Mouse (Mus musculus) lung, postnatal 25 days (tissue): ENCODE results near the gene Gng11.

Experiments
- DNase-seq: peaks from one replicate; pipeline ENCODE4 v3.0.0; 2022; ENCODE audit warnings: low spot score

Gene Gng11

GRCm38 (mm10) chr6:4003890-4004306, at the start of gene Gng11:
Gene Gng11, plus strand, starts transcription at chr6:4003904.
- DNase-seq = peak; percentile 84

DNA sequence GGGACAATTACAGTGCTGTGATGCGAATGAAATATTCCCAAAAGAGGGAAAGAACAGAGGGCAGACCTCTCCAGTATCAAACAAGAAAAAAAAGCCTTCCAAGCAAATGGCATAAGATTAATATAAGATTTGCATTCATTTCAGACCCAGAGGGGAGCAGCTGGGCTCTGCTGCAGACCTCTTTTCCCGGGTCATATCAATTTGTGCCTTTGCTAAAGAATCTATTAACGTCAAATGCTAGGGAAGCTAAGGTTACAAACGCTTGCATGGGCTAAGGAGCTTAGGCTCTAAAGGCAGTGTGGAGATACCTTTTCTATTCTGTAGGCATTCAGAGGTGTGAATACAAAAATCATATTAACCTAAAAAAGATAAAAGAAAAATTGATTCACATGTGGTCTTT, 48.7 kb upstream of the Gng11 start:
- no peak for DNase-seq

GRCm38 (mm10) chr6:3967676-3968626, 35.8 kb upstream of the Gng11 start:
- DNase-seq = peak; percentile 29

GRCm38 (mm10) chr6:3973679-3974078, 30.0 kb upstream of the Gng11 start:
- no peak for DNase-seq

GRCm38 (mm10) chr6:3982661-3983284, 20.9 kb upstream of the Gng11 start:
- no peak for DNase-seq

DNA sequence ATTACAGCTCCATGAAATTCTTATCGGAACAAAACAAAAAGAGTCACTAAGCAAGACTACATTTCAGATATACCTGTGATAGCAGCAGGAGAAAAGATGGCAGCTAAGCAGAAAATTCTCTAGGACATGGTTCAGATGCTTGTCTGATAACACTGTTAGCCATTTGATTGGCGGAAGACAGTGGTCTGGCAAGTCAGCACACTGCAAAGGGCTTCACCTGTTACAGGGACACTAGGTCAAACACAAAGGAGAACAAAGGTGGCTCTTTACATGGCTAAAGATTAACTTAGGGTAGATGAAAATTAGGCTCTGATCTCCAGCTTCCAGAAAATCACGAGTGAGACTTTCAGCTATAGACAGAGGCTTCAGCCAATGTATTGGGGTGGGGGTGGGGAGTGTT, 15.0 kb upstream of the Gng11 start, which contains the start of gene Tfpi2:
Gene Tfpi2 (minus strand): TSS at position 170 of the 400 bp plus-strand sequence.
- DNase-seq = no peak

DNA sequence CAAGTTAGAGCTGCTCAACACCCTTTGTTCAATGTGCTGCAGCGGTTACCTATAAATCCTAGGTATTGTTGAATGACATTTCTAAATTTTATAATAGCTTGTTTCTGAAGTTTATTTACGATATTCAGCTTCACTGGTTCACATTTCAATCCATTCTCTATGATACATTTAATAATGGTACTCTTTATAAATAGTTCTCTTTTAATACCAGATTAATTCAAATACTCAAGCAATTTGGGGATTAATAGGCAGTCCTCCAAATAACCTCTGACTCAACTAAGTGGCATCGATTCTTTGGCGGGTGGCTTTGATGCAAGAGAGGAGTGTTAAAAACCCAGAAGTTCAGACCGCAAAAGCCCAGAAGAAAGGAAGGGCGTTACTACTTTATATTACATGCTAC, 10.2 kb upstream of the Gng11 start, which contains the start of gene Gngt1:
Gene Gngt1 (plus strand): TSS at position 301 of the 400 bp plus-strand sequence.
- no peak for DNase-seq

DNA sequence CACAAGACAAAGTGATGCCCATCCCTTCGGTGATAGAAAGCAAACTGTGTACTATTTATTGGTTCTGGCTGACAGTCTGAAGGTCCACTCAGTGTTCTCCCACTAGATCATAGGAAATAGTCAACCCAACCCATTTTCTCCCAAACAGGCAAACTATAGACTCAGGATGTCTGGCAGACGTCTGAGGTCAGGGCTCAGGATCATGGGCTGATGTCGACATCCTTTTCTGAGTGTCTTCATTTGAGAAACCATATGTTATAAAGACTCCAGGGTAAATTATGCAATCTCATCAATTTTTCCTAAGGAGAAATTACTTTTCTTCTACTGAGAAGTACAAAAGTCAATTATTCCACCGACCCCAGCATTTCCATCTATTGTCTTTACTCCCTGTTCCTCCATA, 5.6 kb upstream of the Gng11 start:
- DNase-seq = no peak

DNA sequence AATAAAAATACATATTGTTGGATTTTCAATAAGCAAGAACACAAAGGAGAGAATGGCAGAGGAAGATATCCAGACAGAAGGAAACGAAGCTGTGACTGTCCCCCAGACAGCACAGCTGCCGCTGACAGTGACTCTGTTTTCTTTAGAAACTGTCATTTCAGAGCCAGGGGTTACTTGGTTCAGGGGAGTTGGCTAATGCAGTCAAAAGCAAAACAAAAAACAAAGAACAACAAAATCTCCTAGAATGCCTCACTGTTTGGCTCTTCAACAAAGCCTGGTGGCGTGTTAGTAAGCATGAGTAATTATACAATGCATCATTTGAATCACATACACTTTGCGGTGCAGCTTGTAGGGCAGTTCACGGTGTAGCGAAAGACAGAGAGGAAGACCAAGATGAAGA, 4.4 kb upstream of the Gng11 start:
- DNase-seq = no peak

DNA sequence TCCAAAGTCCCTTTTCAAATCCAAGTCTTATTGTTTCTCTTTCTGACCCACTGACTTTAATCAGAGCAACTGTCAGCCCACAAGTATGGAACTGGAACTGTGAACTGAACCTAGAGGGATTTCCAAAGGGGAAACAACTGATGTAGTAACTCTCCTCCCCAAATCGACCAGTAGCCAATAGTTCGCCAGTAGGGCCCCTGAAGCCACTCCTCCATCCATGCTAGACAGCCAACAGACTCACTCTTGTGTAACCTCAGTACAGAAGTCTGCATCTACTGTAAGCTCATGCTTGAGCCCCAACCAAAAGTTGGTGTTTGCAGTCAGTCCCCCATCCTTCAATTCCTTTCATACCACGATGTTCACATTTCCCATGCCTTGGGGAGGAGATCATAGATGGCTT, 3.0 kb upstream of the Gng11 start:
- no peak for DNase-seq

DNA sequence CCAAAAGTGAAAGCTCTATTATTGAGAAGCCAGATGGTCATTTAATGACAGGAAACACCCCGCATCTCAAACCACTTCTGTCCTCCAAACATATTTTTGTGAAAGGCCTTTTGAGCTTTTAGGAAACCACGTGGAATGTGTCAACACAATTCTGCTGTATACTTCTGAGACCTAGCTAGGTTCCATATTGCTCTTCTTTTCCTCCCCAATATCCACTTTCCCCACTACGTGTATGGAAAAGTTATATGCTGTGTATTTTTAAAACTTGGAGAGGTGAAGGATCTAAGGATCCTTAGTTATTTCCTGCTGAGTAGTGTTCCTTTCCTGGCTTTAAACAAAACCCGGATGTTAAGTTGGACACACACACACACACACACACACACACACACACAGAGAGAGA, 259 bp upstream of the Gng11 start:
- DNase-seq = no peak

DNA sequence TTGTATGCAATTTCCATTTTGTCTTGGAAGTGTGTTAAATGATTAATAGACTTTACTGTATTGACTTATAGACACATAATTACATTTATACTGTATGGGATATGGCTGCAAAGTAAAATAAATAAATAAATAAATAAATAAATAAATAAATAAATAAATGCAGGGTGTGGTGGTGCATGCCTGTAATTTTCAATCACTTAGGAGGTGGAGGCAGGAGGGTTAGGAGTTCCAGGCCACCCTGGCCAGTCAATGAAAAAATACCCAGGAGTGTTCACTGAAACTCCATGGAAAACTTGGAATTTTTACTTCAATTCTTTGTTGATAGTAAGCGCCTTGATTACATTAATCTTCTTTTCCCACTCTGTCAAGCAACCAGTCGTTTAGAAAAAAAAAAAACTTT, 1.1 kb downstream of the Gng11 start:
- DNase-seq = no peak

GRCm38 (mm10) chr6:4008501-4009040, 4.9 kb downstream of the Gng11 start:
- peak; percentile 43 for DNase-seq

DNA sequence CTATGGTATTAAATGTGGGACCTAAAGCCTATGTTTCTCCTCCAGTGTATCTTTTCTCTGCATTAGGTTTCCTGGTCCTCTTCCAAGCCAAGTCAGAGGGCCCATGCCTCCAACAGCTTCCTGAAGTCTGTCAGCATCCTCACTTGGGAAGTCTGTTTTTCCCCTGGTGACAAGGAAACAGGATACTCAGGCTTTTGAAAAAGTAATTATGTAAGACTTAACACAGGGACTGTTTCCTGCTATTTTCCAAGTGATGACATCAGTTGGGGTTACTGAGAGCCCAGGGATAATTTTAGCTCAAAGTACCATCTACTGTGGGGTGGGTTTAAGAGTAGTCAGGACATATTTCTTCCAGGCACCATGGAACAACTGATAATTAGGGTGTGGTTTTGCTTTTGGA, 5.8 kb downstream of the Gng11 start:
- peak; percentile 15 for DNase-seq

DNA sequence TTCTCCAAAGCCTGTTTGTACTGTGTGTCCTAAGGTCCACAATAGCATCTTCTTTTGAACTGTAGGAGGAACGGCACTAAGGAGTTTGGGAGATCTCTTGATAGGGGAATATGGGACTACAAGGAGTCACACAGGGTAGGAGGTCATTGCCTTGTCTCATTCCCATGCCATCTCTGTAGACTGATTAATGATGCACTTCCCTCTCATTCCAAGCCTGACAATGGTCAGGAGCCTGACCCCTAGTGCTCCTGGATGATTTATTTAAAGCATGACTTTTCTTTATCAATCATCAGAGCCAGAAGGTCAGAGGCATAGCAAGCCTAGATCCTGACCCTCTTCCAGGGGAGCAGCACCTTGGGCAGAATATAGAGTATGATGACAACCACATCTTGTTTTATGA, 18.9 kb downstream of the Gng11 start:
- DNase-seq = peak; percentile 13

- DNase-seq = no peak
Measured at GRCm38 (mm10) chr6:4026367-4026766, 22.7 kb downstream of the Gng11 start.

DNA sequence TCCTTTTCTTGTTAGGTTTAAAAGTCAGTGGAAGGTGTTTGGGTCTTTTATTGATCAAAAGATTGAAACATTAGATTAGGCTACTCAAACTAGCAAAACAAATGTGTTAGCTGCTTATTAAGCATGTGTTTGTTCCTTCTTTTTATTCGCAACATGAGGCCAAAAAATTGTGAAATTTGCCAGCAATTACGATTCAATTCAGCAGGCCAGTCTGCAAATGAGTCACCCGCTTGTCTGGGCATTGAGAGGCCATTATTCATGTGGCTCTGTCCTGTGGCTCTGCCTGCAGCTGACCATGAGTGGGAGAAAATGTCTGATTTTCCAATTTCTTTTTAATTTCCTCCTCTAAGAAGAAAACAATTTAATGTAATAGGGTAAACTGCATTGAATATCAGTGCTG, 27.3 kb downstream of the Gng11 start:
- no peak for DNase-seq

- no peak for DNase-seq
Measured at GRCm38 (mm10) chr6:4041821-4042220, 38.1 kb downstream of the Gng11 start.

DNA sequence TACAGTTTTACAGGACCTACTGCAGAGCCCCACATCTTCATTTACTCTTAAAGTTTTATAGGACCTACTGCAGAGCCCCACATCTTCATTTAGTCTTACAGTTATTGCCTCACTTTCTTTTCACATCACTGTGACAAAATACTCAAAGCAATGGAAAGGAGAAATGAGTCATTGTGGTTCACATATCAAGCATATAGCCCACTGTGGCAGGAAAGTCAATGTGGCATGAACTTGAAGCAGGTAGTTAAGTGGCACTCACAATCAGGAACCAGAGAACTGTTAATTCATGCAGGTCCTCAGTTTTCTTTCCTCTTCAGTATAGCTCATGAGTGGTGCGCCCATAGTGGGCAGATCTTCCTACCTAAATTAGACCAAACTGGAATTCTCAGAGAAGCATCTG, 43.5 kb downstream of the Gng11 start:
- DNase-seq = no peak

DNA sequence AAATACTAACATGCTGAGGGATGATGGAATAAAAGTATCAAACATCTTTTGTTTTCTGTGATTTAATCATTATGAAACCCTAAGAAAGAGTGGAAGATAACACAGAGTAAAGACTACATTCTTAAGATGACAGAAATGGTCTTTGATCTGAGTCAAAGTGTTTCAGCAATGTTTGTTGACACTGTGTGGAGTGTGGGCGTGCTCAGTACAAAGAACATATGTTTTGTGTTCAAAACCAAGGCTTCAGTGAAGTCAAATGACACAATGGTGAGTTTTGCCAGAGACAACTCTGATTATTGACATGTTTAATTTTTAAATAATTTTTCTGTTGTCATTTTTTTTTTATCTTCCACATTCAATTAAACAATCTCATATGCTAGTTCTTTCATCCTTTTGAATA, 49.1 kb downstream of the Gng11 start:
- DNase-seq = no peak

- no peak for DNase-seq
Measured at GRCm38 (mm10) chr6:4054387-4054786, 50.7 kb downstream of the Gng11 start.
